Mouse (Mus musculus) kidney, embryonic 14.5 days (tissue): ENCODE results near the gene Prlr. TPM values are rescaled to one million over a fixed set of nuclear protein-coding genes. Genes with fewer than 3 reads are reported as not detected.

Source experiments
- ATAC-seq: fragments of 200-750 bp; cut with Nextera tagmentation; 2 replicates; pipeline ENCODE4 v1.8.0; 2017; ENCODE audit warnings: moderate number of reproducible peaks, mild to moderate bottlenecking, moderate TSS enrichment, moderate library complexity; ENCODE audit not compliant: low FRiP score, low TSS enrichment
- H3K27ac ChIP-seq: fragments of 300-500 bp; sonication (generic); 2 replicates; pipeline ENCODE4 v1.5.1; 2014; ENCODE audit warnings: low read depth, mild to moderate bottlenecking, low read length, moderate library complexity, mixed read lengths
- H3K27me3 ChIP-seq: fragments of 300-500 bp; sonication (generic); 2 replicates; pipeline ENCODE4 v1.6.1; 2014; ENCODE audit warnings: mild to moderate bottlenecking, low read length; ENCODE audit not compliant: control insufficient read depth, insufficient read depth
- H3K36me3 ChIP-seq: fragments of 300-500 bp; sonication (generic); 2 replicates; pipeline ENCODE4 v1.6.1; 2014; ENCODE audit warnings: low read length, mixed read lengths; ENCODE audit not compliant: control insufficient read depth, insufficient read depth
- H3K4me1 ChIP-seq: fragments of 300-500 bp; sonication (generic); 2 replicates; pipeline ENCODE4 v1.6.1; 2014; ENCODE audit warnings: low read length, mixed read lengths; ENCODE audit not compliant: control insufficient read depth, insufficient read depth
- H3K4me2 ChIP-seq: fragments of 300-500 bp; sonication (generic); replicated peaks from 2 replicates; pipeline ENCODE4 v1.6.1; 2014; ENCODE audit warnings: low read depth, mild to moderate bottlenecking, low read length
- H3K4me3 ChIP-seq: fragments of 300-500 bp; sonication (generic); 2 replicates; pipeline ENCODE4 v1.5.1; 2014; ENCODE audit warnings: mild to moderate bottlenecking, low read length
- H3K9ac ChIP-seq: fragments of 300-500 bp; sonication (generic); 2 replicates; pipeline ENCODE4 v1.6.1; 2014; ENCODE audit warnings: low read depth, mild to moderate bottlenecking, low read length, moderate library complexity
- H3K9me3 ChIP-seq: fragments of 300-500 bp; sonication (generic); 2 replicates; pipeline ENCODE4 v1.6.1; 2016; ENCODE audit warnings: low read length; ENCODE audit not compliant: control insufficient read depth
- WGBS: fragments of 180-500 bp; shearing (Covaris S2); extraction: QIAGEN DNeasy Blood & Tissue Kit; methylation state at CpG from one replicate; pipeline ENCODE4 v1.1.7; 2014; 5-methylcytosine and 5-hydroxymethylcytosine counted together
- polyA plus RNA-seq: library from polyadenylated mRNA; unstranded; fragments of >200 nt; fragmentation: Nextera tagmentation; extraction: Ambion mirVana; gene quantifications from 2 replicates; pipeline ENCODE4 v1.2.1, GENCODE M21; 2014

The Prlr gene
- polyA plus RNA-seq, 1 experiment from 2014 or later, result 2.5 TPM

- Histone ChIP-seq H3K9me3 (no peaks in the 10 kb centered on the region), H3K27ac (no peak overlapping the region), H3K36me3 (no peaks in the 10 kb centered on the region), H3K4me3 (no peak overlapping the region), H3K4me1 (no peaks in the 10 kb centered on the region), H3K9ac (no peak overlapping the region), H3K27me3 (no peaks in the 10 kb centered on the region), H3K4me2 (no peak overlapping the region)
- no peak for ATAC-seq
- whole genome bisulfite sequencing, result 79% methylated on average over 8 of the region's 8 CpGs
Observed at GRCm38 (mm10) chr15:10215719-10216118, 38.7 kb downstream of the Prlr start.

GRCm38 (mm10) chr15:10216189-10216588 is 39.2 kb downstream of the Prlr start:
- Histone ChIP-seq H3K4me1 (no peaks in the 10 kb centered on the region), H3K27ac (no peak overlapping the region), H3K27me3 (no peaks in the 10 kb centered on the region), H3K9me3 (no peaks in the 10 kb centered on the region), H3K4me3 (no peak overlapping the region), H3K4me2 (no peak overlapping the region), H3K36me3 (no peaks in the 10 kb centered on the region), H3K9ac (no peak overlapping the region)
- WGBS, result 83% methylated on average over 4 of the region's 4 CpGs
- ATAC-seq, result no peak

- WGBS, result 64% methylated on average over 4 of the region's 4 CpGs
- Histone ChIP-seq H3K4me1 (no peaks in the 10 kb centered on the region), H3K9me3 (no peaks in the 10 kb centered on the region), H3K9ac (no peak overlapping the region), H3K27me3 (no peaks in the 10 kb centered on the region), H3K27ac (no peak overlapping the region), H3K36me3 (no peaks in the 10 kb centered on the region), H3K4me2 (no peak overlapping the region), H3K4me3 (no peak overlapping the region)
- no peak for ATAC-seq
Observed at GRCm38 (mm10) chr15:10223614-10224155, 46.6 kb downstream of the Prlr start.

- no peaks in the 10 kb centered on the region for H3K36me3 ChIP-seq
- H3K9ac ChIP-seq, result no peak overlapping the region
- no peaks in the 10 kb centered on the region for H3K4me1 ChIP-seq
- no peak for ATAC-seq
- no peak overlapping the region for H3K4me2 ChIP-seq
- 80% methylated on average over 4 of the region's 4 CpGs for WGBS
- no peaks in the 10 kb centered on the region for H3K9me3 ChIP-seq
- no peak overlapping the region for H3K27ac ChIP-seq
- no peaks in the 10 kb centered on the region for H3K27me3 ChIP-seq
- no peak overlapping the region for H3K4me3 ChIP-seq
Observed at GRCm38 (mm10) chr15:10225701-10226100, 48.7 kb downstream of the Prlr start.

- no peak overlapping the region for H3K27ac ChIP-seq
- no peaks in the 10 kb centered on the region for H3K9me3 ChIP-seq
- no peak overlapping the region for H3K9ac ChIP-seq
- no peaks in the 10 kb centered on the region for H3K27me3 ChIP-seq
- ATAC-seq, result no peak
- no peak overlapping the region for H3K4me3 ChIP-seq
- no peaks in the 10 kb centered on the region for H3K4me1 ChIP-seq
- 92% methylated on average over 2 of the region's 2 CpGs for WGBS
- no peak overlapping the region for H3K4me2 ChIP-seq
- H3K36me3 ChIP-seq, result no peaks in the 10 kb centered on the region
Observed at GRCm38 (mm10) chr15:10228636-10229035, 51.6 kb downstream of the Prlr start.

- no peaks in the 10 kb centered on the region for H3K4me1 ChIP-seq
- no peaks in the 10 kb centered on the region for H3K9me3 ChIP-seq
- 84% methylated on average over 5 of the region's 5 CpGs for WGBS
- no peaks in the 10 kb centered on the region for H3K36me3 ChIP-seq
- H3K4me2 ChIP-seq, result no peak overlapping the region
- no peak overlapping the region for H3K27ac ChIP-seq
- no peak overlapping the region for H3K9ac ChIP-seq
- H3K27me3 ChIP-seq, result no peaks in the 10 kb centered on the region
- ATAC-seq, result no peak
- H3K4me3 ChIP-seq, result no peak overlapping the region
Observed at GRCm38 (mm10) chr15:10235977-10236376, 58.9 kb downstream of the Prlr start.

- Histone ChIP-seq H3K27me3 (no peaks in the 10 kb centered on the region), H3K9ac (no peak overlapping the region), H3K4me3 (no peak overlapping the region), H3K9me3 (no peaks in the 10 kb centered on the region), H3K36me3 (no peaks in the 10 kb centered on the region), H3K4me2 (no peak overlapping the region), H3K27ac (no peak overlapping the region), H3K4me1 (no peaks in the 10 kb centered on the region)
- ATAC-seq, result no peak
- WGBS, result 79% methylated on average over 3 of the region's 3 CpGs
Observed at GRCm38 (mm10) chr15:10236812-10237211, 59.8 kb downstream of the Prlr start.

GRCm38 (mm10) chr15:10238454-10238853 is 61.4 kb downstream of the Prlr start:
- H3K4me2 ChIP-seq, result no peak overlapping the region
- 95% methylated on average over 8 of the region's 8 CpGs for WGBS
- no peak overlapping the region for H3K4me3 ChIP-seq
- no peaks in the 10 kb centered on the region for H3K27me3 ChIP-seq
- H3K9me3 ChIP-seq, result no peaks in the 10 kb centered on the region
- H3K9ac ChIP-seq, result no peak overlapping the region
- H3K27ac ChIP-seq, result no peak overlapping the region
- no peaks in the 10 kb centered on the region for H3K4me1 ChIP-seq
- no peak for ATAC-seq
- no peaks in the 10 kb centered on the region for H3K36me3 ChIP-seq

GRCm38 (mm10) chr15:10240228-10240795 is 63.3 kb downstream of the Prlr start:
- Histone ChIP-seq H3K9me3 (no peaks in the 10 kb centered on the region), H3K27ac (no peak overlapping the region), H3K4me3 (no peak overlapping the region), H3K36me3 (no peaks in the 10 kb centered on the region), H3K9ac (no peak overlapping the region), H3K4me1 (no peaks in the 10 kb centered on the region), H3K4me2 (no peak overlapping the region), H3K27me3 (no peaks in the 10 kb centered on the region)
- WGBS, result 87% methylated on average over 5 of the region's 5 CpGs
- no peak for ATAC-seq
